Mouse (Mus musculus) ES-E14 (cell line): Measurements from ENCODE around the gene Sc5d. TPM values are rescaled to one million over a fixed set of nuclear protein-coding genes. Genes with fewer than 3 reads are reported as not detected.

Source experiments
- DNase-seq: peaks from one replicate; pipeline ENCODE4 v3.0.0-alpha.2; 2013; ENCODE audit warnings: low read depth, low spot score
- H3K27ac ChIP-seq: 2 replicates; pipeline ENCODE4 v1.5.1; 2012; ENCODE audit warnings: low read depth, mild to moderate bottlenecking, low read length, moderate library complexity, mixed read lengths; ENCODE audit not compliant: poor library complexity, insufficient read depth, severe bottlenecking
- H3K36me3 ChIP-seq: 2 replicates; pipeline ENCODE4 v1.6.1; 2012; ENCODE audit warnings: mild to moderate bottlenecking, low read length, moderate library complexity, mixed read lengths; ENCODE audit not compliant: control insufficient read depth, poor library complexity, insufficient read depth, severe bottlenecking
- H3K4me1 ChIP-seq, 2 experiments: fragments of 150-350 bp in 1 of 2; sonication (generic) in 1 of 2; 2 replicates each; pipeline ENCODE4 v1.6.1; 2012; ENCODE audit warnings: low read length in 2 of 2, mild to moderate bottlenecking in 1 of 2, mixed read lengths in 1 of 2; ENCODE audit not compliant: control insufficient read depth in 2 of 2, insufficient read depth in 2 of 2, poor library complexity in 1 of 2
- H3K4me3 ChIP-seq, 2 experiments: fragments of 150-350 bp in 1 of 2; sonication (generic) in 1 of 2; 2 replicates each; pipeline ENCODE4 v1.5.1; 2012; ENCODE audit warnings: low read length in 2 of 2, low read depth in 1 of 2, mild to moderate bottlenecking in 1 of 2, mixed read lengths in 1 of 2; ENCODE audit not compliant: insufficient read depth in 1 of 2, poor library complexity in 1 of 2, severe bottlenecking in 1 of 2
- H3K9ac ChIP-seq: 2 replicates; pipeline ENCODE4 v1.6.1; 2012; ENCODE audit warnings: low read depth, mild to moderate bottlenecking, low read length, mixed read lengths; ENCODE audit not compliant: poor library complexity, insufficient read depth, severe bottlenecking
- H3K9me3 ChIP-seq: fragments of 150-350 bp; sonication (generic); 2 replicates; pipeline ENCODE4 v1.6.1; 2012; ENCODE audit warnings: low read depth, mild to moderate bottlenecking, low read length; ENCODE audit not compliant: control insufficient read depth, insufficient read depth
- CHD2 ChIP-seq: IDR thresholded peaks from 2 replicates; pipeline ENCODE4 v1.6.1; 2014; ENCODE audit warnings: mild to moderate bottlenecking, low read depth, low read length, inconsistent platforms
- HCFC1 ChIP-seq: IDR thresholded peaks from 2 replicates; pipeline ENCODE4 v1.6.1; 2012; ENCODE audit warnings: low read length, inconsistent platforms, borderline replicate concordance; ENCODE audit not compliant: insufficient read depth
- MAFK ChIP-seq: IDR thresholded peaks from 2 replicates; pipeline ENCODE4 v1.6.1; 2014; ENCODE audit warnings: mild to moderate bottlenecking, low read depth, low read length, inconsistent platforms; ENCODE audit not compliant: insufficient read depth
- ZC3H11A ChIP-seq: IDR thresholded peaks from 2 replicates; pipeline ENCODE4 v1.6.1; 2012; ENCODE audit warnings: low read depth, mild to moderate bottlenecking, inconsistent platforms, low read length, borderline replicate concordance
- ZNF384 ChIP-seq: IDR thresholded peaks from 2 replicates; pipeline ENCODE4 v1.6.1; 2012; ENCODE audit warnings: low read depth, low read length, inconsistent platforms
- in situ Hi-C, 2 experiments: fragments of 600-800 bp; cut with MboI; formaldehyde crosslinking; loops; one replicate each; pipeline ENCODE4 v1.15.1; 2025; ENCODE audit warnings: low sequenced_read_pairs in 2 of 2, inconsistent platforms in 1 of 2; ENCODE audit not compliant: unreplicated experiment in 2 of 2
- total RNA-seq: library from RNA; depleted of rRNA; stranded (reverse); fragments of 300-350 nt; gene quantifications from 2 replicates; pipeline ENCODE4 v1.2.3, GENCODE M21; 2012

Sc5d gene
- total RNA-seq, 1 experiment: 33.8 TPM

DNA sequence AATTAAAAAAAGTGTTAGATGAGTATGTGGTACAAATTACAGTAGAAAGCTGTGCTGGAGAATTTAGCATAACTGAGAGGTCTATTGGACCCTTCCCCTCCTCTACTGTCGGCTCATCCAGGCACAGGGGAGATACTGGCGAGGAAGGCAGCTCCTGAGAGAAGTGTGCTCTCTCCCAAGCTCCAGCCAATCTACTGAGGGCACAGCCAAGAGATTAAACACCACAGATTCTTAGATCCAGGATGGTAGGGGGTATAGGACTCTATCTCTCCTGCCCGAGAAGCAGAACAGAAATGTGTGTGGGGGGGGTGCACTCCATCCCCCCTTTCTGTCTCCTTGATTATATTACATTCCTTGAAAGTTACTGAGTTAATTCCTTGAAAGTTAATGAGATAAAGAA is 14.0 kb upstream of the Sc5d start:
- H3K27ac ChIP-seq: no peak overlapping the region
- DNase-seq: no peak
- no peaks in the 10 kb centered on the region for H3K36me3 ChIP-seq
- in situ Hi-C loops: no loop called here
- H3K4me3 ChIP-seq: no peak overlapping the region
- no peaks in the 10 kb centered on the region for H3K9me3 ChIP-seq
- no peaks in the 10 kb centered on the region for H3K4me1 ChIP-seq
- TF ChIP-seq MAFK: no peak
- TF ChIP-seq HCFC1: no peak
- TF ChIP-seq CHD2: no peak
- no peak for TF ChIP-seq ZC3H11A
- TF ChIP-seq ZNF384: no peak
- H3K9ac ChIP-seq: no peak overlapping the region

DNA sequence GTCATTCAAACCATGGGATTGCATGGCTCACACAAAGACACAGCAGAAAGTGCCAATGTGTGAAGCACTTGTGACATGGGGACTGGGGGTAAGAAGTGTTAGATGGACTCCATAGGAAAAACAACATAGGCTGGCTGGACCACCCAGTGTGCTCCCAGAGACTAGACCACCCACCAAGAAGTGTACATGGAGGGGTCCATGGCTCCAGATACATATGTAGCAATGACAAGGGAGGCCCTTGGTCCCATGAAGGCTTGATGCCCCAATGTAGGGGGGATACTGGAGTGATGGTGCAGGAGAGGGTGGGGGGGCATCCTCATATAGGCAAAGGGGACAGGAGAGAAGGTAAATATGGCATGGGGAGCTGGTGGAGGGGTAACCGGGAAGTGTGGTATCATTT is 13.6 kb upstream of the Sc5d start:
- H3K27ac ChIP-seq: no peak overlapping the region
- DNase-seq: no peak
- no peak overlapping the region for H3K9ac ChIP-seq
- in situ Hi-C loops: no loop called here
- no peaks in the 10 kb centered on the region for H3K36me3 ChIP-seq
- no peaks in the 10 kb centered on the region for H3K9me3 ChIP-seq
- no peak overlapping the region for H3K4me3 ChIP-seq
- H3K4me1 ChIP-seq: no peaks in the 10 kb centered on the region
- no peak for TF ChIP-seq CHD2
- TF ChIP-seq ZC3H11A: no peak
- TF ChIP-seq HCFC1: no peak
- no peak for TF ChIP-seq MAFK
- TF ChIP-seq ZNF384: no peak

DNA sequence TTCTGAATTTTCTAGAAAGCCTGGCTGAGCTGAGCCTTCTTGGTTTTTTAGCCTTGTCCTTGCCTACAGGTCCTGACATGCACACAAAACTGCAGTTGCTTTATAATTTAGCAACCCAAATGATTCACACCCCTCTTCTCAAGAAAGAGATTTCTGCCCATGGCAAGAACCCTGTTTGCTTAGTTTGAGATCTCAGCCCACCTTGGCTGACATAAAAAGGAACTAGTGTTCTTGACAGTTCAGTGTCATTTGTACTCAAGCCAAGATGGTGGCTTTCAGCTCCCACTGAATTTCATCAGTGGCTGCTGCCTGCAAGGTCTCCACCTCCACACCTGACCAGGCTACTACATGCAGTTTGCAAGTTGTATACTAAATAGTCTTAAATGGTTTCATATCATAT is 13.1 kb upstream of the Sc5d start:
- H3K4me1 ChIP-seq: no peaks in the 10 kb centered on the region
- in situ Hi-C loops: no loop called here

DNA sequence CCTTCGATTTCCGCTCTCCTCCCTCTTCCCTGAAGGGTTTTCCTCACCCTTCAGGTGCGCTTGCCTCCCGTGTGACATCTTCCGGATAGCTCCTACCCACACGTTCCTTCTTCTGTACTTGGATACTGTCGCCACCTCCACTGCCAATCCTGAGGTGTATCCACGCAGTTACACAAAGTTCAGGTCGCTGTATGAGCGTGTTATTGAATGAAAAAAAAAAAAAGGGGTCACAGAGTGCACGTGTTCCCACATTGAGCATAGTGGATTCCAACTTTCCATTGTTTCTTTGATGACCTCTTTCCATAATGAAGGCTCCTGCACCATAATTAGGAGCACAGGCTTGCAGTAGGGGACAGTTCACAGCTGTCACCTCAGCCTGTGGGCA is 11.7 kb upstream of the Sc5d start:
- Histone ChIP-seq H3K4me1 (no peaks in the 10 kb centered on the region), H3K4me3 (no peak overlapping the region), H3K36me3 (no peaks in the 10 kb centered on the region), H3K27ac (no peak overlapping the region), H3K9ac (no peak overlapping the region), H3K9me3 (no peaks in the 10 kb centered on the region)
- TF ChIP-seq MAFK: no peak
- TF ChIP-seq ZNF384: no peak
- no peak for TF ChIP-seq ZC3H11A
- no peak for TF ChIP-seq HCFC1
- TF ChIP-seq CHD2: no peak
- in situ Hi-C loops: no loop called here
- DNase-seq: no peak

More for the DNA sequence above, 13.1 kb upstream of the Sc5d start:
- DNase-seq: no peak
- Histone ChIP-seq H3K9me3 (no peaks in the 10 kb centered on the region), H3K9ac (no peak overlapping the region), H3K36me3 (no peaks in the 10 kb centered on the region), H3K27ac (no peak overlapping the region), H3K4me3 (no peak overlapping the region)
- TF ChIP-seq MAFK: no peak
- TF ChIP-seq ZC3H11A: no peak
- no peak for TF ChIP-seq CHD2
- no peak for TF ChIP-seq HCFC1
- TF ChIP-seq ZNF384: no peak

DNA sequence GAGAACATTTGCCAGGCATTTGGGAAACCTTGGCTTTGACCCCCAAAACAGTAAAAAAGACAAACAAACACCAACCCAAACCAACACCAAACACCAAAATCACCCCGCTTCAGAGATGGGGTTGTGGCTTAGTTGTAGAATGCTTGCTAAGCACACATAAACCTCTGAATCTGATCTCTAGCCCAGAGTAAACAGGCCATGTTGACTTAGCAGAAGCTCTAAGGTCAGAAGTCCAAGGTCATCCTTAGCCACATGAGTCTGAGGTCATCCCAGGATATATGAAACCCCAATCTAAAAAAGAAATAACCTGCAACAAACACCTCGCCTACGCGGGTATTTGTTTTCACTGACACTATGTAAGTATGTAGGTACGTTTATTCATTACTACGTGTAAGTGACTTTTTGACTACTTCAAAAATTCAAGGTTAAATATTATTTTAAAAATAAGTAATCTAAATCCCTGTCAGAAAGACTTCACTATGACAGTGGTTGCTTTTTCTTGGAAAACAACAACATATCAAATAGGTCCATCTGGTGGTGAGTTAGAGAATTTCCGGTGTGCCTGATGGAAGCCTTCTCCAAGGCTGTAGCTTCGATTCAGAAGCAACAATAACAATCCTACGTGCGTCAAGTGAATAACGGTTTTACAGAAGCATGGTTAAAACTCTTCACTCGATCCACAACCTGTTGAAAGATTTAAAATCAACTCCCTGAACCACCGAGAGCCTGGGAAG is 11.1 kb upstream of the Sc5d start:
- Histone ChIP-seq H3K9me3 (no peaks in the 10 kb centered on the region), H3K4me1 (no peaks in the 10 kb centered on the region), H3K9ac (no peak overlapping the region), H3K27ac (no peak overlapping the region), H3K4me3 (no peak overlapping the region), H3K36me3 (no peaks in the 10 kb centered on the region)
- in situ Hi-C loops: no loop called here
- TF ChIP-seq MAFK (no peak), ZNF384 (no peak)
- peak; percentile 2 for DNase-seq
